22 mouse cellular contexts compared by ENCODE assay signal in genomic region chr12:77571071-77571470, GRCm38 (mm10).
DNase-seq lines count a peak whose midpoint lies in the region; ATAC-seq and TF ChIP-seq lines count a peak whose summit lies in the region.
"Had no signal": no experiment of that assay in that cellular context is flagged by ENCODE, and none has a peak within 500 bp of the region (broad histone marks: within the 10 kb centered on the region; RNA-seq: fewer than 3 reads in every experiment).

No protein-coding gene starts in this region.

- 83% methylated on average over 5 of the region's 5 CpGs for WGBS in intestine, embryonic 14.5 days
- 79% methylated on average over 5 of the region's 5 CpGs for WGBS in intestine, embryonic 16.5 days

- no peaks in the 10 kb centered on the region for H3K9me3 ChIP-seq in intestine, embryonic 14.5 days (ENCODE audit: control insufficient read depth, low read length)
- H3K9me3 ChIP-seq in intestine, embryonic 16.5 days (ENCODE audit: control insufficient read depth, low read length): no peaks in the 10 kb centered on the region
- H3K9me3 ChIP-seq: forebrain, embryonic 10.5 days; forebrain, embryonic 13.5 days; G1E; hindbrain, embryonic 10.5 days; hindbrain, embryonic 13.5 days had no signal

- DNase-seq in cerebellum, adult 11-12 months: peak; percentile 1
- no peak for DNase-seq in cerebellum, adult 18-20 months
- peak; percentile 18 for DNase-seq in intestine, embryonic 14.5 days (ENCODE audit: low spot score)
- peak; percentile 29 to 63 for DNase-seq in layer of hippocampus, adult 2 months (ENCODE audit: low spot score in 2 of 2)
- DNase-seq in layer of hippocampus, adult 9-11 months: peak; percentile 54
- no peak for DNase-seq in thymus, postnatal 4 days
- DNase-seq: cerebellum, adult 9-10 months; cerebellum, postnatal 25 days; gastrocnemius, postnatal 10 days; gastrocnemius, postnatal 36 days had no signal

- H3K27me3 ChIP-seq in intestine, embryonic 14.5 days (replicated peaks; ENCODE audit: control insufficient read depth, insufficient read depth, low read length): no peaks in the 10 kb centered on the region
- no peaks in the 10 kb centered on the region for H3K27me3 ChIP-seq in intestine, embryonic 16.5 days (replicated peaks; ENCODE audit: control insufficient read depth, insufficient read depth, low read length)
- H3K27me3 ChIP-seq: forebrain, embryonic 13.5 days had no signal

- no peaks in the 10 kb centered on the region for H3K4me1 ChIP-seq in intestine, embryonic 14.5 days (replicated peaks; ENCODE audit: control insufficient read depth, insufficient read depth, low read length)
- H3K4me1 ChIP-seq in intestine, embryonic 16.5 days (ENCODE audit: control insufficient read depth, insufficient read depth, low read length): no peaks in the 10 kb centered on the region

- H3K4me2 ChIP-seq in intestine, embryonic 14.5 days (ENCODE audit: low read length): no peak overlapping the region
- H3K4me2 ChIP-seq in intestine, embryonic 16.5 days (ENCODE audit: low read depth, low read length): no peak overlapping the region
- H3K4me2 ChIP-seq: forebrain, embryonic 13.5 days; heart, embryonic 11.5 days; hindbrain, embryonic 13.5 days had no signal

- no peak for TF ChIP-seq CTCF in layer of hippocampus, adult 2 months (conservative IDR thresholded peaks at IDR 0.05)

- H3K9ac ChIP-seq in intestine, embryonic 14.5 days (ENCODE audit: low read length): no peak overlapping the region
- H3K9ac ChIP-seq in intestine, embryonic 16.5 days (ENCODE audit: low read depth, low read length): no peak overlapping the region
- H3K9ac ChIP-seq: forebrain, embryonic 13.5 days; hindbrain, embryonic 13.5 days had no signal

- ATAC-seq in intestine, embryonic 14.5 days (replicated peaks; ENCODE audit: low FRiP score, low TSS enrichment, low read depth): no peak
- no peak for ATAC-seq in intestine, embryonic 16.5 days
- no peak for ATAC-seq in CD4-positive, CD25-positive, alpha-beta regulatory T cell, adult 4 months
- ATAC-seq: forebrain, embryonic 13.5 days; forebrain, embryonic 16.5 days; hindbrain, embryonic 16.5 days; inflammation-experienced regulatory T-cells, adult 6 months; Patski had no signal

- no peak overlapping the region for H3K27ac ChIP-seq in intestine, embryonic 14.5 days (ENCODE audit: low read depth)
- no peak overlapping the region for H3K27ac ChIP-seq in intestine, embryonic 16.5 days (ENCODE audit: low read length)
- no peak overlapping the region for H3K27ac ChIP-seq in layer of hippocampus, adult 2 months
- H3K27ac ChIP-seq: forebrain, embryonic 10.5 days; forebrain, embryonic 13.5 days; hindbrain, embryonic 10.5 days; hindbrain, embryonic 13.5 days had no signal

- no peak overlapping the region for H3K4me3 ChIP-seq in intestine, embryonic 14.5 days (ENCODE audit: low read depth, low read length)
- H3K4me3 ChIP-seq in intestine, embryonic 16.5 days (ENCODE audit: low read length): no peak overlapping the region
- no peak overlapping the region for H3K4me3 ChIP-seq in layer of hippocampus, adult 2 months
- H3K4me3 ChIP-seq: forebrain, embryonic 10.5 days; forebrain, embryonic 13.5 days; hindbrain, embryonic 10.5 days; hindbrain, embryonic 13.5 days had no signal

- no peaks in the 10 kb centered on the region for H3K36me3 ChIP-seq in intestine, embryonic 14.5 days (ENCODE audit: control insufficient read depth, insufficient read depth, low read length)
- no peaks in the 10 kb centered on the region for H3K36me3 ChIP-seq in intestine, embryonic 16.5 days (ENCODE audit: control insufficient read depth, insufficient read depth, low read length)
- H3K36me3 ChIP-seq: forebrain, embryonic 10.5 days; G1E; hindbrain, embryonic 10.5 days; hindbrain, embryonic 13.5 days had no signal

Comparison
In these comparisons a context has a peak if more than half of its experiments do, and no peak if none do; other contexts are left out.
1. DNase-seq: peak in cerebellum, adult 11-12 months (single experiment), intestine, embryonic 14.5 days (single experiment), layer of hippocampus, adult 2 months (2 of 2) and layer of hippocampus, adult 9-11 months (single experiment); none in cerebellum, adult 18-20 months (0 of 2) and thymus, postnatal 4 days (single experiment).